Mouse (Mus musculus) gastrocnemius, postnatal 25 days (tissue): ENCODE data around the gene Rab39b. TPM values are rescaled to one million over a fixed set of nuclear protein-coding genes. Genes with fewer than 3 reads are reported as not detected.

Source experiments
- DNase-seq: peaks from one replicate; pipeline ENCODE4 v3.0.0; 2022
- long read RNA-seq, 2 experiments: library from polyadenylated mRNA; stranded (forward); transcript quantifications; one replicate each; pipeline ENCODE4 v2.0.0; 2021
- total RNA-seq, 2 experiments: library from RNA; stranded (reverse); gene quantifications; 1 replicate in 1 of 2; 2 replicates in 1 of 2; pipeline ENCODE4 v1.2.3; 2021

The Rab39b gene
- under 1 TPM in 1 of 2 experiments, not detected in 1; 0.08 TPM for total RNA-seq
- long read RNA-seq, experiment 1: 0 reads
- long read RNA-seq, experiment 2: 0 reads

DNA sequence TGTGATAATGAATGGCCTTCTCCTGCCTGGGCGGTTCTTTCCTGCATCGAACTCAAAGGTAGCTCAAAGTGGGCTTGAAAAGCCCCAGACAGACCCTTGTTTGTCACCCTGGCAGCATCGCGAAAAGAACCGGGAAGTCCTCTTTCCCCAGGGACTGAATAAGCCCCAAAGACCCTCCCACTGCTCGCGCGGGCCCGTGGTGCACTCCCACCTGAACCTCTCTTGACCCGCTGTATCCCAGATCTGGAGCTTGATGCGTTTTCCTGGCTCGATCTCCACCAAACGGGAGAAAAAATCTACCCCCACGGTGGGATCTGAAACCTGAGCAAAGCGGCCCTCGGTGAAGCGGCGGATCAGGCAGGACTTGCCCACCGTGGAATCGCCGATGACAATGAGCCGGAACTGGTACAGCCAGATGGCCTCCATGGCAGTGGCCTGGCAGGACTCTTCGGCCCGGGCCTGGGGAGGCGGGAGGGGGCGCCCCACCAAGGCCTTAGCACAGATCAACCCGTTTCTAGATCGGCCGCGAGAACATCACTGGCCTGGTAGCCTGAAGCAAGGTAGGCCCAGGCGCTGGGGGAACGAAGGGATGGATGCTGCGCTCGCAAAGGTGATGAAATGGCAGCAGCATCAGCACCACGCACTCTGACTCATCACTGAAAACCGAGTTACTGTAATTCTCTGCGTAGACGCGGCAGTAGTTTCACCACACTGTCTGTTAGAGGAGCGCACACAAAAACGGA is at the start of gene Rab39b:
Rab39b (minus strand) TSS at position 650 of the 743 bp plus-strand sequence.
- DNase-seq: no peak

DNA sequence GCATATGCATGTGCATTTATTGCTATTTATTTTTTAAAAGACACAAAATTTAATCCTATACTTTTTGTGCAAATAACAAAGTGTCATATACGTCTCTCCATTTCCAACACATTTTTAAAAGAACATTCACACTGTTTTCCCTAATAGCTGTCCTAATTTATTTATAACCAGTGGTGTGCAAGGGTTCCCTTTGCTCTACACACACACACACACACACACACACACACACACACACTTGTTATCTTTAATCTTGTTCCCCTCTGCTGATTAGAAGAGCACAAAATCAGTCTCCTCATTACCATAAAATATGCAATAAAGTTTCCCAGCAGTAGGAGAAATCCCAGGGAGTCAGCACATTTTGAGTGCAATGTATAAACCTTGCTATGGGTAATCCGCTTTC is 508 bp upstream of the Rab39b start:
- no peak for DNase-seq

Other genes with a start within 250 kb of the Rab39b start
- 100 to 1,000 TPM; 189 to 200 TPM for gene Fundc2, start 195.8 kb downstream of the Rab39b start, total RNA-seq
- gene F8, start 195.6 kb downstream of the Rab39b start, total RNA-seq: 1 to 10 TPM in 1 of 2 experiments, under 1 TPM in 1; 0.75 to 1.1 TPM
- gene Cmc4, start 161.6 kb downstream of the Rab39b start, total RNA-seq: 1 to 10 TPM; 6.1 to 9.6 TPM
- 1 to 10 TPM; 1.9 to 2.3 TPM for gene Mtcp1, start 161.6 kb downstream of the Rab39b start, total RNA-seq
- gene Brcc3, start 161.6 kb downstream of the Rab39b start, total RNA-seq: 10 to 100 TPM; 17.0 to 18.9 TPM
- gene Vbp1, start 63.9 kb downstream of the Rab39b start, total RNA-seq: 10 to 100 TPM; 39.3 to 44.5 TPM